8 mouse cellular contexts compared by ENCODE assay signal in genomic region chr5:30806106-30806505, GRCm38 (mm10). TPM values are rescaled to one million over a fixed set of nuclear protein-coding genes. Genes with fewer than 3 reads are reported as not detected.
DNase-seq lines count a peak whose midpoint lies in the region; ATAC-seq lines count a peak whose summit lies in the region.

No protein-coding gene starts in this region.

- no peak overlapping the region for H3K4me3 ChIP-seq in embryonic facial prominence, embryonic 10.5 days
- no peak overlapping the region for H3K4me3 ChIP-seq in midbrain, embryonic 14.5 days (replicated peaks; ENCODE audit: low read depth, low read length)

- no peaks in the 10 kb centered on the region for H3K9me3 ChIP-seq in embryonic facial prominence, embryonic 10.5 days
- no peaks in the 10 kb centered on the region for H3K9me3 ChIP-seq in midbrain, embryonic 14.5 days (ENCODE audit: control insufficient read depth, low read length)

- H3K9ac ChIP-seq in midbrain, embryonic 14.5 days (replicated peaks; ENCODE audit: low read length), result no peak overlapping the region

- no peaks in the 10 kb centered on the region for H3K36me3 ChIP-seq in embryonic facial prominence, embryonic 10.5 days (replicated peaks)
- no peaks in the 10 kb centered on the region for H3K36me3 ChIP-seq in midbrain, embryonic 14.5 days (ENCODE audit: control insufficient read depth, insufficient read depth, low read length)

- H3K27ac ChIP-seq in embryonic facial prominence, embryonic 10.5 days (replicated peaks), result no peak overlapping the region
- no peak overlapping the region for H3K27ac ChIP-seq in midbrain, embryonic 14.5 days (replicated peaks; ENCODE audit: low read depth, low read length)

- no peaks in the 10 kb centered on the region for H3K27me3 ChIP-seq in embryonic facial prominence, embryonic 10.5 days (replicated peaks; ENCODE audit: low read depth, poor library complexity, severe bottlenecking)
- H3K27me3 ChIP-seq in midbrain, embryonic 14.5 days (ENCODE audit: control insufficient read depth, insufficient read depth, low read length), result no peaks in the 10 kb centered on the region

- WGBS in embryonic facial prominence, embryonic 10.5 days, result 15% methylated on average over 3 of the region's 3 CpGs
- 8% methylated on average over 3 of the region's 3 CpGs for WGBS in midbrain, embryonic 14.5 days

- peak; percentile 45 for DNase-seq in 3134 (ENCODE audit: extremely low read depth, insufficient read length, low spot score)
- DNase-seq in adrenal gland, postnatal 14 days, result peak; percentile 92
- peak; percentile 87 for DNase-seq in embryonic facial prominence, embryonic 10.5 days (ENCODE audit: low spot score)
- DNase-seq in heart, adult 11 months, result peak; percentile 98
- peak; percentile 81 for DNase-seq in kidney, adult 11 months
- peak; percentile 92 for DNase-seq in left cerebral cortex, postnatal 4 days
- DNase-seq in midbrain, embryonic 14.5 days, result peak; percentile 95
- DNase-seq in spleen, adult 12 weeks (ENCODE audit: low spot score), result peak; percentile 71

- intact Hi-C loops in left cerebral cortex, postnatal 4 days (cut with DNase I), result loop anchor here (2.0 kb wide), 1 partner anchor 199 kb away; no protein-coding TSS in a partner anchor

- ATAC-seq in midbrain, embryonic 14.5 days (ENCODE audit: low FRiP score, low TSS enrichment), result peak; percentile 78; the same call in 1 of the 2 replicates

- H3K4me2 ChIP-seq in midbrain, embryonic 14.5 days (ENCODE audit: low read length), result no peak overlapping the region

- H3K4me1 ChIP-seq in embryonic facial prominence, embryonic 10.5 days, result no peaks in the 10 kb centered on the region
- no peaks in the 10 kb centered on the region for H3K4me1 ChIP-seq in midbrain, embryonic 14.5 days (ENCODE audit: control insufficient read depth, insufficient read depth, low read length)

RNA-seq across cellular contexts. Expression of gene Mapre3, which starts 8.3 kb away (rescaled TPM):
- total RNA-seq in adrenal gland, postnatal 14 days (2021), result 44.1 and 46.5 TPM in 2 replicates
- 15.2 and 15.5 TPM in 2 replicates for polyA plus RNA-seq in embryonic facial prominence, embryonic 10.5 days (2016; fragmentation: Nextera tagmentation; extraction: Ambion mirVana)
- 100 to 1,000 TPM; 143 to 144 TPM for total RNA-seq in left cerebral cortex, postnatal 4 days (2021)
- polyA plus RNA-seq in midbrain, embryonic 14.5 days (2014; fragmentation: Nextera tagmentation; extraction: Ambion mirVana), result 125 and 129 TPM in 2 replicates

Comparison
In these comparisons a context has a peak if more than half of its experiments do, and no peak if none do; other contexts are left out.
1. DNase-seq: peak in every context shown above with its lines; median percentile 98 in heart, adult 11 months; 95 in midbrain, embryonic 14.5 days; 92 in adrenal gland, postnatal 14 days; 92 in left cerebral cortex, postnatal 4 days; 87 in embryonic facial prominence, embryonic 10.5 days; 81 in kidney, adult 11 months; 71 in spleen, adult 12 weeks; 45 in 3134.